12 mouse cellular contexts compared by ENCODE assay signal in the genomic region with DNA sequence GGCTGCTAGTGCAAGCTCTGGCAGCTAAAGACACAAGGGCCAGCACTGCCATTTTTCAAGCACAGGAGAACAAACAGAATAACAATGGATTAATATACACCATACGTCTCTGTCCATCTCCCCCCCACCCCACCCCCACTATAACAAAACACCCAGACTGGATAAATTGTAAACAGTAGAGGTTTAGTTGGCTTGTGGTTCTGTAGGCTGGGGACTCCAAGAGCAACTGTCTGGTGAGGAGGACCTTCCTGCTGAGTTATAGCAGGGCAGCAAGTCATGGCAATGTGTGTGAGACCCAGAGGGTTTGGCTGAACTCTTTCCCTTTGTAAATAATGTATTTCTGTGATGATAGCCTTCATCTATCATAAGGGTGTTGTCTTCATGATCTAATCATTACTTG. TPM values are rescaled to one million over a fixed set of nuclear protein-coding genes. Genes with fewer than 3 reads are reported as not detected.
"Had no signal": no experiment of that assay in that cellular context is flagged by ENCODE, and none has a peak within 500 bp of the region (broad histone marks: within the 10 kb centered on the region; RNA-seq: fewer than 3 reads in every experiment).

No protein-coding gene starts in this region.

- H3K27ac ChIP-seq: hindbrain, embryonic 15.5 days; kidney, postnatal 0 days; limb, embryonic 13.5 days; liver, embryonic 14.5 days; midbrain, embryonic 13.5 days had no signal

- H3K4me3 ChIP-seq: hindbrain, embryonic 15.5 days; limb, embryonic 13.5 days; midbrain, embryonic 13.5 days had no signal

- H3K9ac ChIP-seq: hindbrain, embryonic 15.5 days; limb, embryonic 13.5 days; liver, embryonic 14.5 days; midbrain, embryonic 13.5 days had no signal

- DNase-seq: kidney, adult 8-10 months; kidney, postnatal 36 days; layer of hippocampus, adult 9-11 months; left cerebral cortex, postnatal 4 days; lung, adult 18-20 months; right cerebral cortex, postnatal 14 days had no signal

- H3K27me3 ChIP-seq: hindbrain, embryonic 15.5 days; limb, embryonic 13.5 days; midbrain, embryonic 13.5 days had no signal

- H3K4me2 ChIP-seq: hindbrain, embryonic 15.5 days; limb, embryonic 13.5 days; midbrain, embryonic 13.5 days had no signal

- H3K36me3 ChIP-seq: hindbrain, embryonic 15.5 days; limb, embryonic 13.5 days; midbrain, embryonic 13.5 days had no signal

- H3K4me1 ChIP-seq: hindbrain, embryonic 15.5 days; midbrain, embryonic 13.5 days had no signal

- ATAC-seq: midbrain, embryonic 13.5 days had no signal

- H3K9me3 ChIP-seq: hindbrain, embryonic 15.5 days; limb, embryonic 13.5 days; midbrain, embryonic 13.5 days had no signal

RNA-seq across cellular contexts. Expression of a gene that starts 33.0 kb away (rescaled TPM):
- polyA plus RNA-seq: liver, adult 2 months had no signal
